Mouse (Mus musculus): ENCODE results near the gene Zfp408. TPM values are rescaled to one million over a fixed set of nuclear protein-coding genes. Genes with fewer than 3 reads are reported as not detected.
A peak's percentile ranks its signal among the peaks of the same experiment; 100 is the strongest.

Gene Zfp408
- polyA plus RNA-seq, 1 experiment from 2014 or later: 12.7 TPM

DNA sequence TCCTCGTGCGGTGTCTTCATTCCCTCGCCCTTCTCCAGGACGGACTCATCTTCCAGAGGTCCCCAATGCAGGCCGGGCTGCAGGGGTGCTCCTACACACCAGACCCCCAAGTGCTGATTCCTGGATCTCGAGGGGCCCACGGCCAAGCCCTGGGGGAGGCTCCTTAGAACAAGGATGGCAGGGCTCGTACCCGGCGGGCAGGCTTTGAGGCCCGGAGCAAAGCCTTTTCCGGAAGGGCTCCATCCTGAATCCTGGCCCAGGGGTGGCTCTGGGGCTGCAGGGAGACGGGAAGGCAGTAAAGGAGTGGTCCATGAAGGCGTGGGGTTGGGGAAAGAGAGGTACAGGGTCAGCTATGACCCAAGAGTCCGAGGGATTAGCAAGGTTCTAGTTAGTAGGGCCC is 439 bp downstream of the Zfp408 start:
- WGBS: 3% methylated on average over 15 of the region's 15 CpGs
- Histone ChIP-seq H3K4me3 (peak overlapping the region; percentile 73), H3K9me3 (no peaks in the 10 kb centered on the region), H3K36me3 (peaks cover 53% of the 10 kb centered on the region), H3K27me3 (no peaks in the 10 kb centered on the region), H3K9ac (peak overlapping the region; percentile 92), H3K4me2 (peak overlapping the region; percentile 94), H3K27ac (peak overlapping the region; percentile 94), H3K4me1 (peaks cover 25% of the 10 kb centered on the region)
- no peak for ATAC-seq (ENCODE audit: insufficient number of reproducible peaks, low FRiP score, low TSS enrichment, low read depth)

DNA sequence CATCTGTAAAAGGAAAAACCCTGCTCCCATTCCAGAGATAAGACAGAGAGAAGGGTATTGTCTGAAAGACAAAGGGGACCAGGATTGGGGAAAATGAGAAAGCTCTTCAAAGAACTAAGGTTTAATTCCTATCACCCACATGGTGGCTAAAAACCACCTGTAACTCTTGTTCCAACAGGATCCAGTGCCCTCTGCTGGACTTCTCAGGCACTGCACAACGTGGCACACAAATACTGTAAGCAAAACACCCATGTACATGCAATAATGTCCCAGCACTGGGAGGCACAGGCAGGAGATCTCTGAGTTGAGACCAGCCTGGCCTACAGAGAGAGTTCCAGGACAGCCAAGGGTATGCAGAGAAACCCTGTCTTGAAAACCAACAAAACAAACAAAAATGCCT is 2.9 kb downstream of the Zfp408 start:
- WGBS: 19% methylated on average over 1 of the region's 1 CpGs
- H3K27ac ChIP-seq: no peak overlapping the region
- no peaks in the 10 kb centered on the region for H3K27me3 ChIP-seq
- H3K9ac ChIP-seq: no peak overlapping the region
- H3K36me3 ChIP-seq: peaks cover 60% of the 10 kb centered on the region
- H3K4me2 ChIP-seq: no peak overlapping the region
- no peak overlapping the region for H3K4me3 ChIP-seq
- H3K9me3 ChIP-seq: no peaks in the 10 kb centered on the region
- peaks cover 21% of the 10 kb centered on the region for H3K4me1 ChIP-seq
- no peak for ATAC-seq (ENCODE audit: insufficient number of reproducible peaks, low FRiP score, low TSS enrichment, low read depth)

DNA sequence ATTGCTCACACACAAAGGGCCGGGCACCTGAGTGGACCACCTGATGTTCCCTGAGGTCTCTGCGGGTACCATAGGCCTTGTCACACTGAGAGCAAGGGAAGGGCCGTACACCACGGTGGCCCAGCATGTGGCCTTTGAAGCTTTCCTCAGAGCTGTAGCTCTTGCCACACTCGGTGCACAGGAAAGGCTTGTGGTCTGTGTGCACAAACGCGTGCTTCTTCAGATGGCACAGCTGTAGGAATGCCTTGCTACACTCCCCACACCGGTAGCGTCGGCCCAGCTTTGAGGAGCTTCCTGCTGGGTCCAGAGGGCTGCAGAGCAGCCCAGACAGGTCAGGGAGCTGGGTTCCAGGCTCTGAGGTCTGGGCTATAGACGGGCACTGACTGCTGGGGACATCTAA is 3.8 kb downstream of the Zfp408 start:
- H3K9ac ChIP-seq: no peak overlapping the region
- H3K27me3 ChIP-seq: no peaks in the 10 kb centered on the region
- peaks cover 64% of the 10 kb centered on the region for H3K36me3 ChIP-seq
- H3K4me3 ChIP-seq: no peak overlapping the region
- H3K4me1 ChIP-seq: peaks cover 13% of the 10 kb centered on the region
- H3K9me3 ChIP-seq: no peaks in the 10 kb centered on the region
- no peak overlapping the region for H3K27ac ChIP-seq
- no peak overlapping the region for H3K4me2 ChIP-seq
- no peak for ATAC-seq (ENCODE audit: insufficient number of reproducible peaks, low FRiP score, low TSS enrichment, low read depth)
- WGBS: 94% methylated on average over 11 of the region's 11 CpGs

DNA sequence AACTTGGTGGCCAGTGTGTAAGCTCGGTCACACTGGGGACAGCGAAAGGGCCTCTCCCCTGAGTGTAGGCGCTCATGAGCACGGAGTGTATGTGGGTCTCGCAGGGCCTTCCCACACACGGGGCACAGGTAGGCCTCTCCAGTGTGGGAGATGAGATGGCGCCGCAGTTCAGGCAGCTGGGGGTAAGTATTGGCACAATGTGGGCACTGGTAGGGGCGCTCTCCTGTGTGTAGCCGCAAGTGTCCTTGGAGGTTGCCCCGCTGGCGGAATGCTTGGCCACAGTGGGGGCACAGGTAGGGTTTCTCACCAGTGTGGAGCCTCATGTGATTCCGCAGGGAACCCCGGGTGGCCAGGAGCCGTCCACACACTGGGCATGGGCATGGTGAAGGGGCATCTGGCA is 4.2 kb downstream of the Zfp408 start:
- no peak overlapping the region for H3K27ac ChIP-seq
- H3K9me3 ChIP-seq: no peaks in the 10 kb centered on the region
- H3K36me3 ChIP-seq: peaks cover 64% of the 10 kb centered on the region
- WGBS: 97% methylated on average over 15 of the region's 15 CpGs
- H3K9ac ChIP-seq: no peak overlapping the region
- no peak for ATAC-seq (ENCODE audit: insufficient number of reproducible peaks, low FRiP score, low TSS enrichment, low read depth)
- H3K4me1 ChIP-seq: peaks cover 10% of the 10 kb centered on the region
- H3K27me3 ChIP-seq: no peaks in the 10 kb centered on the region
- no peak overlapping the region for H3K4me2 ChIP-seq
- no peak overlapping the region for H3K4me3 ChIP-seq

DNA sequence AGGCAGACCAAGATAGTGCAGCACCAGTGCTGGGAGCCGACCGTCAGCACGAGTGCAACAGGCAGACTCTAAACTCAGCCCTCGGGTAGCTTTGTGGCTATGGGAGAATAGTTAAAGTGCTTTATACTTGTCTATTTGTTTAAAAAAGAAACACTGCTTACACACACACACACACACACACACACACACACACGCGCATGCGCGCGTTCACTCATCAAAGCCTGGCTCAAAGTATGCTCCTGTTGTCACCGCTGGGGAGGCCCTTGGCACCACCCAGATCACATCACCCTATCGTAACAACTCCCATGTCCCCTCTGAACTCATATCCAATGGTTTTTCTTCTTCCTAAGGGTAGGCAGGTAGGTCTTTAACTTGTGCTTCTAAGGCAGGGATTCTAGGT is 5.6 kb downstream of the Zfp408 start:
- H3K27me3 ChIP-seq: no peaks in the 10 kb centered on the region
- H3K9ac ChIP-seq: no peak overlapping the region
- no peak overlapping the region for H3K4me3 ChIP-seq
- no peaks in the 10 kb centered on the region for H3K9me3 ChIP-seq
- no peak overlapping the region for H3K4me2 ChIP-seq
- H3K36me3 ChIP-seq: peaks cover 64% of the 10 kb centered on the region
- no peak overlapping the region for H3K27ac ChIP-seq
- no peak for ATAC-seq (ENCODE audit: insufficient number of reproducible peaks, low FRiP score, low TSS enrichment, low read depth)
- peaks cover 9% of the 10 kb centered on the region for H3K4me1 ChIP-seq
- WGBS: 95% methylated on average over 11 of the region's 11 CpGs

DNA sequence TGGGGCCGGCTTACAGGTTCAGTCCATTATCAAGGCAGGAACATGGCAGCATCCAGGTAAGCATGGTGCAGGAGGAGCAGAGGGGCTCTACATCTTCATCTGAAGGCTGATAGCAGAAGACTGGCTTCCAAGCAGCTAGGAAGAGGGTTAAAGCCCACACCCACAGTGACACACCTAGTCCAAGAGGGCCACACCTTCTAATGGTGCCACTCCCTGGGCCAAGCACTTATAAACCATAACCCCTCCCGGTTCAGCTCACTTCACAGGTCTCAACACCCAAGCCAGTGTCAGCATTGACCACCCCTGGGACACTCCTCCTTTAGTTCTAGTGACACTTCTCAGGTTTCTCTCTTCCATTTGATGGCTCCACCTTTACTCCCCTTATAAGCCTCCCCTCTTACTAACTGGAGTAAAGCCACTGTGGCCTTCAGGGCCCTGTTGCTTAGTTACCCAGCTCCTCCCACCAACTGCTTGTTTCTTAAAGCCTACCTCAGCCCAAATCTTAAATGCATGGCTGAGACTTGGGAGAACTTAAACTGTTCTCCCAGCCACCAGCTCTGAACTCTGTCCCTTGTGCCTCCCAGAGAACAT is 6.7 kb downstream of the Zfp408 start:
- H3K9me3 ChIP-seq: no peaks in the 10 kb centered on the region
- no peak for ATAC-seq (ENCODE audit: insufficient number of reproducible peaks, low FRiP score, low TSS enrichment, low read depth)
- H3K9ac ChIP-seq: no peak overlapping the region
- 80% methylated on average over 2 of the region's 2 CpGs for WGBS
- no peak overlapping the region for H3K27ac ChIP-seq
- H3K4me2 ChIP-seq: no peak overlapping the region
- H3K27me3 ChIP-seq: no peaks in the 10 kb centered on the region
- H3K36me3 ChIP-seq: peaks cover 63% of the 10 kb centered on the region
- no peak overlapping the region for H3K4me3 ChIP-seq
- no peaks in the 10 kb centered on the region for H3K4me1 ChIP-seq

DNA sequence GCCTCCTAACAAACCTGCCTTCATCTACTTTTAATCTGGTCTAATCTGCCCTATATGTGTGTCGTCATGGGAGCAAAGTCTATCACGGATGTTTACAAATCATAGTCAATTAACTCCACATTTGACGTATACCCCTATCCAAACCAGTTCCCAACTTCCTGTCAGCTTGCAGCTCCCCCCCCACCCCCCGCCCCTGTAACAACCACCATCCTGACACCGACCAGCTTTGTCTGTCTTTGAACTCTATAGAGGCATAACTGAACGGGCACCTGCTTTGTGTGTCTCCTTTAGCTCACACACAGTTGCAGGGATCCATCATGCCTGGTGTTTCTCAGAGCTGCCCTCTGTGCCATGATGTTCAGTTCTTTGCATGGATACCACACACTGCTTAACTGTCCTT is 10.7 kb downstream of the Zfp408 start:
- no peaks in the 10 kb centered on the region for H3K27me3 ChIP-seq
- H3K4me3 ChIP-seq: no peak overlapping the region
- no peak overlapping the region for H3K4me2 ChIP-seq
- H3K36me3 ChIP-seq: peaks cover 23% of the 10 kb centered on the region
- H3K27ac ChIP-seq: no peak overlapping the region
- H3K9me3 ChIP-seq: no peaks in the 10 kb centered on the region
- no peaks in the 10 kb centered on the region for H3K4me1 ChIP-seq
- no peak for ATAC-seq (ENCODE audit: insufficient number of reproducible peaks, low FRiP score, low TSS enrichment, low read depth)
- no peak overlapping the region for H3K9ac ChIP-seq
- WGBS: 67% methylated on average over 6 of the region's 6 CpGs

DNA sequence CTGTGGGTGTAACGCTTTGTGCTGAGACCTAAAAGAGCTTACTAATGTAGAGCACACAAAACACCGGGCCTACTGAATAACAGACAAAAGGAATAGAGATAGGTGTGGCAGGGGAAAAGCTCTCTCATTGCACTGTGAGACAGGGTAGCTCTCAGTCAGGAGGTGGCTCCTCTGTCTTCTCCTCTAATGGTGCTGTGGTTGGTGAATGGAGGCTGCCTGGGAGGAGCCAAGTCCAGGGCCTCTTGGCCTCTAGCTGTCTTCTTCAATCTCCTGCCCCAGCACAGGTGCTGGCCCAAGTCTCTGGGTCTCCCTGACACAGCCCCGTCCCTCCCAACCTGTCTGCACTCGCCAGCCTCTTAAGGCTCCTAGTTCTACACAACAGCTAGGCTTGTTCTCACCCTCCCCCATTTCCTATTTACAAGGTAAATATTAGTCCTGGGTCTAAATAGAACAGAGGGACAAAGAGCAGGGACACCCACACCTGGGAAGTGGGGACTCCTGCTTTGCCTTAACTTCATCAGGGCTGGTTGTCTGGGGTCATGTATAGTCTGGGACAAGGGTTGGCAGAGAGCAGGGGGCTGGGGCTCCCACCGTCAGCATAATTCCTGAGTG is 12.8 kb downstream of the Zfp408 start:
- Histone ChIP-seq H3K9me3 (no peaks in the 10 kb centered on the region), H3K4me2 (no peak overlapping the region), H3K36me3 (0 out of 2 replicates have a peak, but pooled peaks cover 6% of the 10 kb centered on the region), H3K4me1 (no peaks in the 10 kb centered on the region), H3K4me3 (no peak overlapping the region), H3K9ac (no peak overlapping the region), H3K27me3 (no peaks in the 10 kb centered on the region), H3K27ac (no peak overlapping the region)
- WGBS: 75% methylated on average over 5 of the region's 5 CpGs
- ATAC-seq (ENCODE audit: insufficient number of reproducible peaks, low FRiP score, low TSS enrichment, low read depth): no peak

DNA sequence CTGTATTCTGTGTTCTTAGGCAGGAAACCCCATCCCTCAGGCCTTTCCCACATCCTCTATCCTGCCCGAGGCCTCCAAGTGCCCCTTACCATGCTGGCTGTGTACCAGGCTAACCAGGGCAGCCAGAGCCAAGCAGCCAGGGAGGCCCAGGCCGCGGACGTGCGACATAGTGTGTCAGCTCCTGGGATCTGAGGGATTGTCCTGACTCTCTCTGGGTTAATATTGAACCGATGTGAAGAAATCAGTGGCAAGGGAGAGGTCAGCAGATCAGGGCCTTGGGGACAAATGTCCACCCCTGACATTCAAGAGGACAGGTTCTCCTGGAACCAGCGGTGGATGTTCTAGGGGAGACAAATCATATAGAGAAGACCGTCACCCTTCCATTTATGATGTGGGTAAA is 13.4 kb downstream of the Zfp408 start, which contains the start of gene F2:
Gene F2 (minus strand): TSS at position 186 of the 400 bp plus-strand sequence.
- no peaks in the 10 kb centered on the region for H3K4me1 ChIP-seq
- H3K27me3 ChIP-seq: no peaks in the 10 kb centered on the region
- H3K4me2 ChIP-seq: no peak within 1 kb of the TSS
- no peak for ATAC-seq (ENCODE audit: insufficient number of reproducible peaks, low FRiP score, low TSS enrichment, low read depth)
- WGBS: 89% methylated on average over 8 of the region's 8 CpGs
- H3K9me3 ChIP-seq: no peaks in the 10 kb centered on the region
- no peak within 1 kb of the TSS for H3K4me3 ChIP-seq
- H3K27ac ChIP-seq: no peak within 1 kb of the TSS
- no peak within 1 kb of the TSS for H3K9ac ChIP-seq
- 0 out of 2 replicates have a peak, but pooled peaks cover 2% of the 10 kb centered on the region for H3K36me3 ChIP-seq

DNA sequence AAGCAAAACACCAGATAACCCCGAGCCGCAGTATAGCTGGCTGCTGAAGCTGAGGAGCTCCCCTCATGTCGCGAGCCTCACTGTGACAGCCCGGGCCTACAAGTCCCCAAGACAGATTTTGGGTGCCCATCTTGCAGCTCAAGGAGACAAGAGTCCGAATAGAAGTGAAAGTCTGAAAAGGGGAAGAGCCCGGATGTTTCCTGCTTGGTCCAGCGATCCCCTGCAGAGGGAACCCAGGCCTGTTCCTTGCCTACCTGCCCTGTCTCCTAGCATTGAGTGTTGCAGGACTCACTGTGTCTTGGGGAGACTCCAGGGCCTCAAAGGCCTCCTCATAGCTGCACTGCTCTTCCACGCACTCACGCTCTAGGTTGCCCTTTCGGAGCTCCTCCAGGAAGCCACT is 14.1 kb downstream of the Zfp408 start:
- no peak overlapping the region for H3K4me3 ChIP-seq

DNA sequence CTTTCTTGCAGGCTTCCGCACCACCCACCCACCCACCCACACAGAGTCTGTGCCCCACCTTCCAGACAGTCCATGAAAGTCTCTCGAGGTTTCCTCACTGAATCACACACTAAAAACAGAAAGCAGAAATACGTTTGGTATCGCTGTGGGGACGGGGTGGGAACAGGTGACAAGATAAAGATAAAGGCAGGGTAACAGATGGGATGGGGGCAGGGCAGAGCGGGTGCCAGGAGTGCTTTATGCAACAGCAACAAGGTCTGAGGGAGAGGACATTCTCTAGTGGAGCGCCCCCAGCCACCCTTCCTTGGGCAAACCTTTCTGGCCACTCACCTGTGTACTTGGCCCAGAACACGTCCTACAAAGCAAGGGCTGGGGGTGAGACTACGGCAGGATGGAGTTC is 14.8 kb downstream of the Zfp408 start:
- no peaks in the 10 kb centered on the region for H3K36me3 ChIP-seq
- no peak overlapping the region for H3K27ac ChIP-seq
- no peaks in the 10 kb centered on the region for H3K9me3 ChIP-seq
- H3K9ac ChIP-seq: no peak overlapping the region
- WGBS: 83% methylated on average over 9 of the region's 9 CpGs
- no peak overlapping the region for H3K4me2 ChIP-seq
- H3K27me3 ChIP-seq: no peaks in the 10 kb centered on the region
- no peak overlapping the region for H3K4me3 ChIP-seq
- no peaks in the 10 kb centered on the region for H3K4me1 ChIP-seq
- ATAC-seq (ENCODE audit: insufficient number of reproducible peaks, low FRiP score, low TSS enrichment, low read depth): no peak

More for the DNA sequence above, 14.1 kb downstream of the Zfp408 start:
- H3K9ac ChIP-seq: no peak overlapping the region
- H3K27ac ChIP-seq: no peak overlapping the region
- no peaks in the 10 kb centered on the region for H3K36me3 ChIP-seq
- H3K9me3 ChIP-seq: no peaks in the 10 kb centered on the region
- no peak overlapping the region for H3K4me2 ChIP-seq
- WGBS: 82% methylated on average over 11 of the region's 11 CpGs
- ATAC-seq (ENCODE audit: insufficient number of reproducible peaks, low FRiP score, low TSS enrichment, low read depth): no peak
- H3K27me3 ChIP-seq: no peaks in the 10 kb centered on the region
- H3K4me1 ChIP-seq: no peaks in the 10 kb centered on the region

DNA sequence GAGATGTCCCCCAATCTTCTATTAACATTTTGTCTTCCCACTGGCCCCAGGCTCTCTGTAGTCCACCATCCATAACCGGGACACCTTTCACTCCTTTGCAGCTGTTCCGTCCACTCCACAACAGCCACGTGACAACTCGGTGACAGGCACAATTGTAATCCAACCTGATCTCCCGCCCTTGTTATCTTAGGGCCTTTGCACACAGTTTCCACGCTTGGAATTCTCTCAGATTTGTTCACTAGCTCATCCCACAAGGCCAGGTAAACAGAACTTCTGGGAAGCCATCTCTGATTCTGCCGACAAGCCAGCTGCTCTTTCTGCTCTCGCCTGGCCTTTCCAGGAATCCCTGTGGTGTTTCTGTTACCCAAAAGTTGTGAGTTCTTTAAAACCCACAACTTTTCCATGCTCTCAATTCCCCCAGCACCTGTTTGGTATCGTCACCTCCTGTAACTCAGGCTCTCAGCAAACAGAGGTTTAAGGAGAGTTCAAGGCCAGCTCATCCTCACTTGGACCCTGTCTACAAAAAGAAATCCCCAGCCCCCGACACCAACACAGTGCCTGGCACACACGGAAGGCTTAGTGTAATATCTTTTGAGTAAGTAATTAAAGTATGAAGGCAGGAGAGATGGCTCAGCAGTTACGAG is 16.1 kb downstream of the Zfp408 start:
- 69% methylated on average over 12 of the region's 12 CpGs for WGBS

More for the DNA sequence above, 16.1 kb downstream of the Zfp408 start:
- Histone ChIP-seq H3K4me1 (no peaks in the 10 kb centered on the region), H3K4me2 (no peak overlapping the region), H3K27me3 (no peaks in the 10 kb centered on the region), H3K9ac (no peak overlapping the region), H3K9me3 (no peaks in the 10 kb centered on the region), H3K27ac (no peak overlapping the region), H3K36me3 (no peaks in the 10 kb centered on the region), H3K4me3 (no peak overlapping the region)
- no peak for ATAC-seq (ENCODE audit: insufficient number of reproducible peaks, low FRiP score, low TSS enrichment, low read depth)

All from limb, embryonic 15.5 days (tissue).